Mouse (Mus musculus) thymus, postnatal 25 days (tissue): Measurements from ENCODE around the gene Gm12216.

Experiments used
- DNase-seq: peaks from one replicate; pipeline ENCODE4 v3.0.0; 2022

Gm12216 gene

DNA sequence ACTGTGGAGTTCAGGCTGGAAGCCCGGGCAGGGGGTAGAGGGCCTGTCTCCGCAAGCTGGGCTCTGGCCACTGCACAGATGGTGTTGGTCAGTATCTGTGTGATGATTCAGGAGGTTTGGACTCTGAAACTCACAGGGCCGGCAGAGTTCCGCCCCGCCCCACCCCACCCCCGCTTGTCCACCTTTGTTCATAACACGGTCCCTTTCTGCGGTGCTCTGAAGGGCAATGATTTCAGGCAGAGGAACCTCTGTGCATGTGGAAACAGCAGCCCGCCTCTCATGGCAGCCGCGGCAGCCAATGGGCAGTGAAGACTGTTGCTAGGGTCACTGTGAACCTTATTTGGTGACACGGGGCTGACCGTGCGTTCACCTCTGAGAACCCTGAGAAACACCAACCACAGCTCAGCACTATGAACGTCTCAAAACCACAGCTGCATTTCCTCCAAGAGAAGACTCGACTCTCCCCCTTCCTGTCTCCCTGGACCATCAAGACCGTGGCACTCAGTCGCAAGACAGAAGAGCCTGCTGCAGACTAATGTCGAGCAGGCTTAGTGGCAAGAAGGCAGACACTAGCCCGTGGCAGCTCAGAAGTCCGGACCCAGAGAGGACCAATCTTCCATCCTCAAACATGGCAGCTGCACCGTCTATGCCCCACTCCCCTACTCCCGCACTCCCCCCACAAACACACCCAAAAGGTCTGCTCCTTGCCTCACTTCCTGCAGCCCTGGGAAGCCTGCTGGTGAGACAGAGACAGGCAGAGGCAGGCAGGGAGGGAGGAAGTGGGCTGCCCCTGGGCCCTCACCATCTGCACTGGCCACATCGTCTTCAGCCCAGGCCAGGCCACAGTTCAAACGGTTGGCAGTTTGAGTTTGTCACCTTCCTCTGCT, 64.1 kb downstream of the Gm12216 start:
- peak; percentile 81 for DNase-seq

DNA sequence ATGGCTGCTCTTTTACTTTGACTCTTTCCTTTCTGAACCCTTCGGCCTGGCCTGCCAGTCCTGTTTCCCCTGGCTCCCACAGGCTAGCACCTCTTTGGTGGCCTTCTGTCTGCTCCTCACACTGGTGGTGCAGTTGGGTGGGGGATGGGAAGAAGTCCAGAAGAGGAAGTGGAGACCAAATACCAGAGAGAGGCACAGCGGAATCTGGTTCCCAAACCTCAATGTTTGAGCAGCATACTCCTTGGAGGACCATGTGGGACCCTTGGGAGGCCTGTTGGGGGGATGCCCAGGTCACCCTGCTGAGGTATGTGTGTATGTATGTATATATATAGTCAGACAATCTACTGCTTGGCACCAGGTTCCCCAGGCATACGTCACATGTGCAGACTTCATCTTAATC, 65.0 kb downstream of the Gm12216 start:
- DNase-seq, result peak; percentile 51

DNA sequence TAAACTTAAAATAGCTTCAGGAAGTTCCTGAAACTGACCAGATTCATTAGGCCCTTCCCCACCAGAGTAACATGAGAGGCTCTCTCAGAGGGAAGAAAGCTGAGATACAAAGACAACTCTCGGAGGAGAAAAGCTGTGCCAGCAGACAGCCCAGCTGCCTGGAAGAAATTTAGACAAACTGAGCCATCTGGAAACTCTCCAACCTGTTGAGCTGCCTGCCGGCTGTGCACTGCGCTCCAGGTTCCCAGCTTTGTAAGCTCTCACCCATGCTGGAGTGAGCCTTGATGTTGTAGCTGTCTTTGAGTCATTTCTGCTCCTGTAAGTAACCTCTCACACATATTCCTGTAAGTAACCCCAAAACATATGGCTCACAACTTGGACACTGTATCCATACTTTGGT, 66.1 kb downstream of the Gm12216 start:
- no peak for DNase-seq

DNA sequence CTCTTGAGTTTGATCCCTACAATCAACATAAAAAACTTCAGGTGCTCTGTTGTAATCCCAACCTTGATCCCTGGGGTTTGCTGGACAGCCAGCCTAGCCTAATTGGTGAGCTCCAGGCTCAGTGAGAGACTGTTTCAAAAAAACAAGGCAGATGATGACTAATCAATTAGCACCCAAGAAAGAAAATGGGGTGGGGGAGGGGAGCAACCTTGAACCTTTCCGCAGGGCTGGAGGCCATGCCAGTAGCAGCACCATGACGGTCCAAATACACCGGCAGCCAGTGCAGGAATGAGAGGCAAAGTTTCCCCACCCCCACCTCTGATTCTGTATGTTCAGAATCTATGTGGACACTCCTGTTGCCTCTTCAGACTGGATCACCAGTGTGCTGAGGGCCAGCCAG, 69.8 kb downstream of the Gm12216 start:
- no peak for DNase-seq

DNA sequence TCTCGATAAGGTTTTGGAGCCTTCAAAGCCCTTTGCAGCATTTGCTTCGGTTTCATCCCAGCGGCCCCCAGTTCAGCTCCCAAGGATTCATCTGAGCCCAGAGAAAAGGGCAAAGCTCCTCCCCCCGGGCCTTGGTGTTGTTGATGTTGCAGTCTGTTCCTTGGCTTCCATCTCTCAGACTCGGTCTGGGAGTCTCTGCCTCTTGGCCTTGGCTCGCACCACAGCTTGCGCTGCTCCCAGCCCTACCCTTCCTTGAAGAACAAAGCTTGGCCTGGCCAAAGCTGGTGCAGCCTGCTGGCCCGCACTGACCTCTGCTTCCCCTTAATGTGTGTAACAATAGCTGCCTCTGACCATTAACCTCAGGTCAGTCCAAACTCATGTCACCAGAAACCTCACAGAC, 70.9 kb downstream of the Gm12216 start:
- DNase-seq, result no peak

GRCm38 (mm10) chr11:53786058-53787031, 72.7 kb downstream of the Gm12216 start:
- no peak for DNase-seq

GRCm38 (mm10) chr11:53785311-53785936, 73.6 kb downstream of the Gm12216 start:
- peak; percentile 47 for DNase-seq

GRCm38 (mm10) chr11:53783288-53783687, 75.8 kb downstream of the Gm12216 start:
- no peak for DNase-seq

- no peak for DNase-seq
These were observed 77.1 kb downstream of the Gm12216 start for GRCm38 (mm10) chr11:53781964-53782363.

DNA sequence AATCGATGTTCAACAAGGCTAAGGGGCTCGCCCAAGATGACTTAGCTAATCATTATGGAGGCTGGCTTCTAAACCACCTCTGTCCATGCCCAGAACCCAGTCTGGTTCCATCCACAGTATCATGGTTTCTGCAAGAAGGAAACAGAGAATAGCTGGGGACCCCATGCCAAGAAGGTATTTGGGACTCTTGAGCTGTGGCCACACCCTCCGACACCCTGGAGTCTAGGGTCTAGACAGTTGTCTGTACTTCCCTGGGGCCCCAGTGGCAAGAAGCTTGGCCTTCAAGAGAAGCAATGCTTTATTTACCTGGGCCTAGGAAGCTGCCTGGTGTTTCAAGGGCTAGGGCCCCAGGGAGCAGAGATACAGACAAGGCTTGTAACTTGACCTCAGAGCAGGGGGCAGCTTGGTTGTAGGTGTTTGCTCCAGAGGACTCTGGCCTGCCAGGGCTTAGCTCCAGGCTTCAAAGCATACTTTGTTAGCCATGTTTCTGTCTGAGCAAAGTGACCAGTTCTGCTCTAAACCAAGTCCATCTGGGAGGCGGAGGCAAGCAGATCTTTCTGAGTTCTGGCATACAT, 77.8 kb downstream of the Gm12216 start:
- no peak for DNase-seq

DNA sequence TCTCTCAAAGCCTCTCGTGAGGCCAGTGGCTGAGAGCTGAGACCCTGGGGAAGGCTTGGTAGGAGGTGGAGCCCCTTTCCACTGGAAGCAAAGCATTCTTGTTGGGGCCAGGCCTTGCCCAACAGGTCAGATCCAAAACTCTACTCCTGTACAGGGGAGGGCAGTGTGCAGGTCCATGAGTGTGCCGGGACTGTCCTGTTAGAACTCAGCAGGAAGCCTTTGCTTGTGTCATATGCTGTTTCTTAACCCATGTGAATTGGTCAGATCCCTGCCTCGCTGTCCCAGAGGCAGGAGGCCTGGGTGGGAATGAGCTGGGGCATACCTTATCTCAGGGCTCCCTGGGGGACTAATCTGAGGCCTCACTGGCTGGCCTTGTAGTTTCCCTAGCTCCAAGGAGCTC, 78.8 kb downstream of the Gm12216 start:
- DNase-seq, result no peak

- no peak for DNase-seq
These were observed 79.2 kb downstream of the Gm12216 start for GRCm38 (mm10) chr11:53779808-53780207.

DNA sequence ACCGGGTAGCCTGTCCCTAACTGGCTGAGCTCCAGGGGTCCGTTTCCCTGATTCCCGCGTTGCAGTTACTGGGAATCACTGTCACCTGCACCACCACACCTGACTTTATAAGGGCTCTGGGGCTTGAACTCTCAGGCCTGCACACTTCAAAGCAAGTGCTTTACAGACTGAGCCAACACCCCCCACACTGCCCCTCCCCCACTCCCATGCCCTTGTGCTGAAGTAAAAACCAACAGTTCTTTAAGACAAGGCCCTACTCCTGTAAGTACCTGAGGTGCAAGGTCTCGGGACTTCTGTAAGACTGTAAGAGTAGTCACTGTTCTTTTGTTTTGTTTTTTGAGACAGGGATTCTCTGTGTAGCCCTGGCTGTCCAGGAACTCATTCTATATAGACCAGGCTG, 80.6 kb downstream of the Gm12216 start:
- no peak for DNase-seq

DNA sequence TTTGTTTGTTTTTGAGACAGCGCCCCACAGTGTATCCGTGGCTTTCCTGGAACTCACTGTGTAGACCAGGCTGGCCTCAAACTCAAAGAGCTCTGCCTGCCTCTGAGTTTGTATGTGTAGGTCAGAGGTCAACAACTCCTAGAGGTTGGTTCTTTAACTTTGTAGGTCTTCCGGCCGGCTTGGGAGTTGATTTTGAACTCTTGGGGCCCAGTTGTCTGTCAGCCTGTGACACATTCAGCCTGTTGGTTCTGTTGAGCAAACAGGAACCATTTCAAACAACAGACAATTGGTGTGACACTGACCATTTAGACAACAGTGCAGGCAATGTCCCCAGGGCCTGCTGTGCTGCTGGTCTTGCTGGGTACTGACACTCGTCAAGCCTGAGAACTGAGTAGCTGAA, 81.3 kb downstream of the Gm12216 start:
- DNase-seq, result no peak

DNA sequence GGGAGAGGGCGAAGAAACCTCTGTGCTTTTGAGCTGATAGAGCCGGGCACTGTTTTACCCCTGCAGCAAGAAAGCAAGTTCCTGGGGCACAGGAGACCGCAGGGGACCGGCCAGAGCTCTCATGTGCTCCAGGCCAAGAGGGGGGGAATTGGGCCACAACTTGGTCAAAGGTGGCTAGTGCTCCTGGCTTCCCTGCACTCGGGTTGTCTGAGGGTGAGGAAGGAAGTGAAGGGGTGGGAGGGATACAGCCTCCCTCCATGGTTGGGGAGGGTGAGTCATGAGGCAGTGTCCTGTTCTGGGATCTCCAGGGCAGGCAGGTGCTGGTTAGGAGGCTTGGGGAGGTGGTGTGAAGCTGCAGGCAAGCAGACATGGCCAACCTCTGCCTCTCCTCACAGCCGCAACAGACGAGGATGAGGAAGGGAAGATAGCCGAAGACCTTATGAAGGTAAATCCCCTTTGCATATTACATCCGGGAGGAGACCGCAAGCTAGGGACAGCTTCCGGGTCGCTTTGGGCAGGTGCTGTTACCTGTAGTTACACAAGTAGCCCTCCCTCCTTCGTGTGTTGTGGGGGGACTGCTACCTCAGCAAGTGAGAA, 84.3 kb downstream of the Gm12216 start:
- no peak for DNase-seq

GRCm38 (mm10) chr11:53773641-53774360, 85.3 kb downstream of the Gm12216 start:
- DNase-seq, result no peak

DNA sequence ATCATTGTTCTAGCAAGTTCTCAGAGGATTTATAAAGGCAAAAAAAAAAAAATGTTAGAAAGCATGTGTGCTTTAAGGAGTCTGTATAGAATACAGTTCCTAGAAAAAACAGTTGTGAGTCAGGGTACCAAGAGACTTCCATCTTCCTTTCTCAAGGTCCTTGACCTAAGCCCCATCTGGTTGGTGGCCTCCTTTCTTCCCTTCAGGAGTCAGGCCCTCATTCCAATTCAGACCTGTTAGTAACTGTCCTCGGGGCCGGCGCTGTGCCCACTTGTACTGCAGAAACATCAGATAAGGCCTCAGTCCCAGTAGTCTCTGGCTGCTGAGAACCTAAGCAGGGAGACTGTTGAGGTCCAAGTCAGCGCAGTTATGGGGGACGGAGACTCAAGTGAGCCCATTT, 86.0 kb downstream of the Gm12216 start, which contains the start of gene Gm17334:
Gm17334 (minus strand) TSS at position 101 of the 400 bp plus-strand sequence.
- no peak for DNase-seq

DNA sequence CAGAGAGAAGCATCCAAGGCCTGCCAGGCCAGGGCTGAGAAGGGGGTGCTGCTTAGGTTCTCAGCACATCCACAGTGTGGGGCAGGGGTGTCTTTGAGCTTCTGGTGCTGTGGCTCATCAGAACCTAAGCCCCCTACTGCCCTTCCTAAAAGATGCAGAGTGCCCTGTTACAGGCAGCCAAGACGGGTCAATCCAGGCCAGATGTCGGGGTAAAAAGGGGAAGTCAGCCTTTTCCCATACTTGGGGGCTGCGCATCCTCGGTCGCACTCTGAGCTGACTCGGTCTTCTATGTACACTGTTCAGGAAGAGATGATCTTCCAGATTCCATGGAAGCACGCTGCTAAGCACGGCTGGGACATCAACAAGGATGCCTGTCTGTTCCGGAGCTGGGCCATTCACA, 86.5 kb downstream of the Gm12216 start:
- DNase-seq, result no peak

DNA sequence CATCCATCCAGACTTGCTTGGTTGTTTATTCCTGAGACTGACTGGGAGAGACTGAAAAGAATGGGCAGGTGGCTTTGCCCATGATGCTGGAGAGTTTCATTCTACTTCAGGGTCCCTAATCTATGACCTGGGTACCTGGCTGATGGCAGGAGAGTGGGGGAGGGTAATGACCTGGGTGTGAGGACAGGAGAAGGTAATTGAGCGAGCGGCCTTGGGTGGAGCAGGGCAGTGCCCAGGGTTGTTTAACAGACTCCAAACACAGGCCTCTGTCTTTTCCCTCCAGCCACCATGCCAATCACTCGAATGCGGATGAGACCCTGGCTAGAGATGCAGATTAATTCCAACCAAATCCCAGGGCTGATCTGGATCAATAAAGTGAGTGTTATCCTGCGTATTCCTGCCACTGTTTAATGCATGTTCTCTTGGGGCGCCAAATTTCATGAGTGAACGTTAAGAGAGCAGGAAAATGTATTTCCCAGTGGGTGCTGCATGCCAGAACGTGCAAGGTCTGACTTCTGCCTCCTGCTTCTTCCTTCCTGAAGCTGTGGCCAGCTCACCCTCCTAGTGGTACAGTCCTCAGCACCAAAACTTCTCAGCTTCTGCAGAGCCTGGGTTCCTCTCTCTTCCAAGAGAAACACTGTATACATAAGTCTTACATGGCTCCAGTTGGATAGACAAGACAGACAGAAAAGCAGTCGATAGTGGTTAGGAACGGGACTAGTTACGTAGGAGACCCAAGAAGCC, 87.9 kb downstream of the Gm12216 start:
- no peak for DNase-seq

DNA sequence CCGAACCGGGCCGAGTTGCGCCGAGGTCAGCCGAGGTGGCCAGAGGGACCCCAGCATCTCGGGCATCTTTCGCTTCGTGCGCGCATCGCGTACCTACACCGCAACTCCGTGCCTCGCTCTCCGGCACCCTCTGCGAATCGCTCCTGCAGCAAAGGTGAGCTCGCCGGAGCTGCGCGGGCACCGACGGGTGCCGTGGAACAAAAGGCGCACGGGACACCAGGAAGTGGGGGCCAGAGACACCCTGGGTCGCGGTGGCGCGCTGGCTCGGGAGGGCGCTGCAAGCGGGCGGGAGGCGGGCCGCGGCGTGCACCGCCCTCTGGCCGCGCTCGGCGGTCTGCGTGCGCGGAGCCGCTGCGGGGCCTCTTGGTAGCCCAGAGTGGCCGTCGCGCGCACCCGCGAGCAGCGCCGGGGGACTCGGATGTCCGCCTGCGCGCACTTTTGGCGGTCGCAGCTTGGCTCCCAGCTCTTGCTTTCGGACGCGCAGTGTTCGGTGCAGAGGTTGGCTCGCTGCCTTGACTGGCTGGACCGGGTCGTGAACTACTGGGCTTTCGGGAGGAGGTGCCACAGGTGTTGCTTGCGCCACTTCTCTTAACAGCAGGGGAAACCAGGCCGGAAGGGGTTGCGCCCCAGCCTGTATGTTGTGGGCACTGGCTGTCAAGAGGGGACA, 88.8 kb downstream of the Gm12216 start:
- peak; percentile 79 for DNase-seq
